Mouse (Mus musculus) forebrain, embryonic 14.5 days (tissue): ENCODE measurements around the gene Mrpl38. TPM values are rescaled to one million over a fixed set of nuclear protein-coding genes. Genes with fewer than 3 reads are reported as not detected.

Experiments used
- ATAC-seq: fragments of 200-750 bp; cut with Nextera tagmentation; 2 replicates; pipeline ENCODE4 v1.8.0; 2017; ENCODE audit warnings: mild to moderate bottlenecking, moderate library complexity
- DNase-seq: peaks from one replicate; pipeline ENCODE4 v3.0.0-alpha.2; 2015; ENCODE audit warnings: low spot score
- H3K27ac ChIP-seq: fragments of 300-500 bp; sonication (generic); 2 replicates; pipeline ENCODE4 v1.5.1; 2014; ENCODE audit warnings: low read depth, mild to moderate bottlenecking, control low read depth, low read length, moderate library complexity
- H3K27me3 ChIP-seq: fragments of 300-500 bp; sonication (generic); replicated peaks from 2 replicates; pipeline ENCODE4 v1.6.1; 2014; ENCODE audit warnings: low read length, control low read depth, mixed read lengths; ENCODE audit not compliant: control insufficient read depth, insufficient read depth
- H3K36me3 ChIP-seq: fragments of 300-500 bp; sonication (generic); 2 replicates; pipeline ENCODE4 v1.6.1; 2014; ENCODE audit warnings: low read length, control low read depth; ENCODE audit not compliant: control insufficient read depth, insufficient read depth
- H3K4me1 ChIP-seq: fragments of 300-500 bp; sonication (generic); 2 replicates; pipeline ENCODE4 v1.6.1; 2014; ENCODE audit warnings: antibody characterized with exemption, low read length, control low read depth; ENCODE audit not compliant: control insufficient read depth, insufficient read depth
- H3K4me2 ChIP-seq: fragments of 300-500 bp; sonication (generic); 2 replicates; pipeline ENCODE4 v1.6.1; 2014; ENCODE audit warnings: mild to moderate bottlenecking, control low read depth, low read length
- H3K4me3 ChIP-seq: fragments of 300-500 bp; sonication (generic); 2 replicates; pipeline ENCODE4 v1.5.1; 2014; ENCODE audit warnings: low read depth, low read length, control low read depth
- H3K9ac ChIP-seq: fragments of 300-500 bp; sonication (generic); 2 replicates; pipeline ENCODE4 v1.6.1; 2014; ENCODE audit warnings: mild to moderate bottlenecking, low read length, control low read depth, moderate library complexity
- H3K9me3 ChIP-seq: fragments of 300-500 bp; sonication (generic); replicated peaks from 2 replicates; pipeline ENCODE4 v1.6.1; 2016; ENCODE audit warnings: low read length, control low read depth, mixed read lengths; ENCODE audit not compliant: control insufficient read depth
- WGBS: fragments of 180-500 bp; shearing (Covaris S2); extraction: QIAGEN DNeasy Blood & Tissue Kit; methylation state at CpG from one replicate; pipeline ENCODE4 v1.1.7; 2014; 5-methylcytosine and 5-hydroxymethylcytosine counted together
- polyA plus RNA-seq: library from polyadenylated mRNA; unstranded; fragments of >200 nt; fragmentation: Nextera tagmentation; extraction: Ambion mirVana; gene quantifications from 2 replicates; pipeline ENCODE4 v1.2.1, GENCODE M21; 2014

Gene Mrpl38
- polyA plus RNA-seq, 1 experiment from 2014 or later, result 79.6 TPM

DNA sequence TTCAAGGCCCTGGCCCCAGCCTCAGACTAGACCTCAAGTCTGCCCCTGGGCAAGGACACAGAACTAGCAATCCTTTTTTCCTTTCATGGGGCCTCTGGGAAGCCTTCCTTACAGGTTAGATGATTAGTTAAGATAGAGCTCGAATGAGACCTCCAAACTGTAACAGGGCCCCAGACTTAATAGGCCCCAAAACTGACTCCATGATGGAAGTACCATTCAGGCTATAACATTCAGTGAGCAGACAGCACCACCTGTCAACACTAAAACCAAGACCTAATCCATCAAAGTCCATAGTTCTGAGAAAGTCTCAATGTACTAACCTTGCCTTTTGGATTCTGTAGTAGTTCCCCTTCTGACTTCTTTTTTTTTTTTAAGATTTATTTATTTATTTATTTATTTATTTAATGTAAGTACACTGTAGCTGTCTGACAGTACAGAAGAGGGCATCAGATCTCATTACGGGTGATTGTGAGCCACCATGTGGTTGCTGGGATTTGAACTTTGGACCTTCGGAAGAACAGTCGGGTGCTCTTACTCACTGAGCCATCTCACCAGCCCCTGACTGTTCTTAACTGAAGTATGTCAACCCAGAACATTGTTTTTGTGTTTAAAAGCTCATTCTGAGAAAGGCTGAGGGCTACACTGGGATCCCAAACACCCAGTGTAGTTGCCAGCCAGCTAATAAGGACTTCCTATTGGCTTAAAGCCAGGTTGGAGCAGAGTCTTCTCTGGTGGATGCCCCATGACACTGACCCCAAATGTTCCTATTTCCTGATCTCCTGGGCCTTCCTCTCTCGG is 31.5 kb upstream of the Mrpl38 start:
- ATAC-seq (no peak), DNase-seq (no peak)
- H3K27me3 ChIP-seq, result no peaks in the 10 kb centered on the region
- H3K4me3 ChIP-seq, result no peak overlapping the region
- WGBS, result 87% methylated on average over 5 of the region's 5 CpGs
- H3K36me3 ChIP-seq, result peaks cover 46% of the 10 kb centered on the region
- no peaks in the 10 kb centered on the region for H3K9me3 ChIP-seq
- no peak overlapping the region for H3K9ac ChIP-seq
- no peak overlapping the region for H3K27ac ChIP-seq
- peaks cover 11% of the 10 kb centered on the region for H3K4me1 ChIP-seq
- H3K4me2 ChIP-seq, result no peak overlapping the region

GRCm38 (mm10) chr11:116169214-116169613 is 30.5 kb upstream of the Mrpl38 start:
- ATAC-seq (no peak), DNase-seq (no peak)
- Histone ChIP-seq H3K27ac (no peak overlapping the region), H3K27me3 (no peaks in the 10 kb centered on the region), H3K4me1 (peaks cover 11% of the 10 kb centered on the region), H3K4me3 (no peak overlapping the region), H3K36me3 (peaks cover 46% of the 10 kb centered on the region), H3K9me3 (no peaks in the 10 kb centered on the region), H3K4me2 (no peak overlapping the region), H3K9ac (no peak overlapping the region)
- WGBS, result 86% methylated on average over 3 of the region's 3 CpGs

DNA sequence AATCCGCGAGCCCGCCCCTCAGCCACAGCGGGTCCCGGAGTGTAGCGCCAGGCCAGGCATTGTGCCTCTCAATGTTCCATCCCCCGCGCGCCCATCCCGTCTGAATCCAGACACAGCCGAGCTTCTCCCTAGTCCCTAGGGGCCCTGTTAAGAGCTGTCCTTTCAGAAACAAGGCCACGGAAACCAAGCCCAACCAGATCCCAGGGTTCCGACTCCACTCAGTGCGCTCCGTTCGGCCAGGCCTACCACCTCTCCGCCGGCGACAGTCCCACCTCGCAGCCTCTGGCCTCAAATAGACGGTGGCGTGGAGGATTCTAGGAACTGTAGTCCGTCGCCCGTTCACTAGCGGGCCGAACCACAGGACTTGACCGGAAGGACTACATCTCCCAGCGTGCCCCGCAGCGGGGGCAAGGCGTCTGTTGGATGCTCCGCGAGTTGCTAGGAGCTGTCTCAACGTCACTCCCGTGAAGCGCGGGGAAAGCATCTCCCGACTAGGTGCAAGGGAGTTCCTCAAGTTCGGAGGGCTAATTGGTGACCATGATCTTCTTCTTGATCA is 29.3 kb upstream of the Mrpl38 start, which contains the start of gene Fbf1:
Fbf1 (minus strand) TSS at position 283 of the 556 bp plus-strand sequence.
- Histone ChIP-seq H3K27ac (peak within 1 kb of the TSS; percentile 88), H3K4me2 (peak within 1 kb of the TSS; percentile 70), H3K36me3 (peaks cover 44% of the 10 kb centered on the region), H3K4me3 (peak within 1 kb of the TSS; percentile 61), H3K9me3 (no peaks in the 10 kb centered on the region), H3K27me3 (no peaks in the 10 kb centered on the region), H3K9ac (peak within 1 kb of the TSS; percentile 89), H3K4me1 (peaks cover 11% of the 10 kb centered on the region)
- ATAC-seq (peak; percentile 99), DNase-seq (peak; percentile 99)
- WGBS, result under 1% methylated on average over 40 of the region's 40 CpGs

- H3K27me3 ChIP-seq, result no peaks in the 10 kb centered on the region
- peak overlapping the region; percentile 88 for H3K27ac ChIP-seq
- peak overlapping the region; percentile 70 for H3K4me2 ChIP-seq
- peaks cover 11% of the 10 kb centered on the region for H3K4me1 ChIP-seq
- peak overlapping the region; percentile 61 for H3K4me3 ChIP-seq
- peaks cover 36% of the 10 kb centered on the region for H3K36me3 ChIP-seq
- WGBS, result 7% methylated on average over 6 of the region's 6 CpGs
- no peak for ATAC-seq
- H3K9me3 ChIP-seq, result no peaks in the 10 kb centered on the region
- no peak for DNase-seq
- peak overlapping the region; percentile 89 for H3K9ac ChIP-seq
These were observed 28.6 kb upstream of the Mrpl38 start for GRCm38 (mm10) chr11:116167232-116167631.

DNA sequence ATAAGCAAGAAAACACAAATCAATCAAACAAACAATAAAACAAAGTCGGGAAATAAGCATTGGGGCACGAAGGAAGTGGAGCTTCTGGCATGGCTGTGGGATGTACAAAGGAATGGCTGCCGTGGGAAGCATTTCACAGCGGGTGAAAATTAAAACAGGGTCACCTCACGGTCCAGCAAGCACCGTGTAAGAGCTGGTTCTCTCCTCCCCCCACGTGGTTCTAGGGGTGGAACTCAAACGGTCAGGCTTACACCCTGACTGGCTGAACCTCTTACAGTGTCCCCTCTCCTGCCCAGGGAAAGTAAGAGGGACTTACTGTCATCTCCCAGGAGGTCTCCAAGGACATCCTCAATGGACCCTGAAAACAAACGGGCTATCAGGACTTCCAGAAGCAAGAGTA is 24.3 kb upstream of the Mrpl38 start:
- H3K4me3 ChIP-seq, result no peak overlapping the region
- no peak for ATAC-seq
- DNase-seq, result no peak
- H3K9ac ChIP-seq, result no peak overlapping the region
- H3K27me3 ChIP-seq, result no peaks in the 10 kb centered on the region
- H3K4me1 ChIP-seq, result peaks cover 11% of the 10 kb centered on the region
- H3K36me3 ChIP-seq, result peaks cover 59% of the 10 kb centered on the region
- H3K4me2 ChIP-seq, result no peak overlapping the region
- H3K27ac ChIP-seq, result no peak overlapping the region
- 29% methylated on average over 9 of the region's 9 CpGs for WGBS
- H3K9me3 ChIP-seq, result no peaks in the 10 kb centered on the region

GRCm38 (mm10) chr11:116162146-116162545 is 23.5 kb upstream of the Mrpl38 start:
- Histone ChIP-seq H3K4me1 (peaks cover 11% of the 10 kb centered on the region), H3K36me3 (peaks cover 67% of the 10 kb centered on the region), H3K4me3 (no peak overlapping the region), H3K9ac (no peak overlapping the region), H3K27ac (peak overlapping the region; percentile 39; the same call in 1 of the 2 replicates), H3K27me3 (no peaks in the 10 kb centered on the region), H3K9me3 (no peaks in the 10 kb centered on the region), H3K4me2 (no peak overlapping the region)
- ATAC-seq (peak; percentile 48; the same call in 1 of the 2 replicates), DNase-seq (peak; percentile 51)
- WGBS, result 63% methylated on average over 10 of the region's 10 CpGs

- DNase-seq (no peak), ATAC-seq (no peak)
- Histone ChIP-seq H3K9me3 (no peaks in the 10 kb centered on the region), H3K4me1 (peaks cover 4% of the 10 kb centered on the region), H3K27ac (no peak overlapping the region), H3K4me3 (no peak overlapping the region), H3K4me2 (no peak overlapping the region), H3K9ac (no peak overlapping the region), H3K27me3 (no peaks in the 10 kb centered on the region), H3K36me3 (peaks cover 75% of the 10 kb centered on the region)
- WGBS, result 74% methylated on average over 12 of the region's 12 CpGs
These were observed 22.6 kb upstream of the Mrpl38 start for GRCm38 (mm10) chr11:116161312-116161711.

- Histone ChIP-seq H3K36me3 (peaks cover 100% of the 10 kb centered on the region), H3K9ac (no peak overlapping the region), H3K9me3 (no peaks in the 10 kb centered on the region), H3K4me1 (no peaks in the 10 kb centered on the region), H3K27ac (no peak overlapping the region), H3K4me2 (no peak overlapping the region), H3K27me3 (no peaks in the 10 kb centered on the region), H3K4me3 (no peak overlapping the region)
- DNase-seq (no peak), ATAC-seq (no peak)
- 94% methylated on average over 2 of the region's 2 CpGs for WGBS
These were observed 12.3 kb upstream of the Mrpl38 start for GRCm38 (mm10) chr11:116150960-116151359.

DNA sequence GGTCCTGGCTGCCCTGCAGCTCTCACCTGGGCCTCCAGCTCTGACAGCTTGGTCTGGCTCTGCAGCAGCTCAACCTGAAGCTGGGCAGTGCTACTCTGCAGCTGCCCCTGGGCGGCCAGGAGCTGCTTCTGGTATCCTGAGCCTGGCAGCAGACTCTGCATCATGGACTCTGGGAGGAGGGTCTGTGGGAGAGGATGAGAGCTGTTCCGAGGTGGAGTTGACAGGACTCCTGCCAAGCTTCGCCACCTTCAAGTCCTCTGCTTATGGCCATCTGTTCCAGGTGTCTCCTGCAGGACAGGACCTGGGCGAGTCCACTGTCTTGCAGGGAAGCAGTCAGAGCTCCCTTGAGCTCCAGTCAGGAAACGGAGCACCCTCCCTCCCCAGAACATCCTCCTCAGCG is 10.7 kb upstream of the Mrpl38 start:
- no peak for DNase-seq
- H3K4me2 ChIP-seq, result no peak overlapping the region
- no peaks in the 10 kb centered on the region for H3K9me3 ChIP-seq
- H3K4me1 ChIP-seq, result no peaks in the 10 kb centered on the region
- H3K27me3 ChIP-seq, result no peaks in the 10 kb centered on the region
- H3K36me3 ChIP-seq, result peaks cover 100% of the 10 kb centered on the region
- no peak overlapping the region for H3K4me3 ChIP-seq
- no peak for ATAC-seq
- H3K27ac ChIP-seq, result no peak overlapping the region
- WGBS, result 90% methylated on average over 6 of the region's 6 CpGs
- H3K9ac ChIP-seq, result no peak overlapping the region
